Mouse (Mus musculus): ENCODE data around the gene Hist1h1e. TPM values are rescaled to one million over a fixed set of nuclear protein-coding genes. Genes with fewer than 3 reads are reported as not detected.
"Not testable (repeated sequence)": the region's sequence is repeated elsewhere in the genome, so short reads cannot be mapped to it uniquely, and the experiment has no call there.

Hist1h1e gene
- polyA plus RNA-seq, 1 experiment from 2014 or later, result 27.0 TPM

DNA sequence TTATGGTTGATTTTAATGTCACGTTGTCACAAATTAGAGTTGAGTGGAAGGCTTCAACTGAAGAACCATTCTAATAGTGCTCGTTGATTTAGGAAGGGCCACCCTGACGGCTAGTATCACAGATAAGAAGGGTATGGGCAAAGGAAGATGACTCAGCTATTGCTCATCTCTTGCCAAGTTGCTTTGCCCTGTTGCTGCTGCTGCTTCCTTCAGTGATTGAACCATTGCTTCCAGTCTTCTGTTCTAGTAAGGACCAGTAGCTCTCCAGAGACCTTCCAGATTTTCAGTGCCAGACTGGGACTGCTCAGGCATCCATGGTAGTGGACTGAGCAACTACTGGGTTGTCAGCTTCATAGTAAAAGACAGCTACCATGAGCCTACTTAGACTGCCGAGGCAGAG lies 13.1 kb downstream of the Hist1h1e start:
- Histone ChIP-seq H3K27ac (replicated peaks) (no peak overlapping the region), H3K9ac (replicated peaks) (no peak overlapping the region), H3K27me3 (no peaks in the 10 kb centered on the region), H3K4me3 (no peak overlapping the region), H3K4me1 (no peaks in the 10 kb centered on the region), H3K4me2 (replicated peaks) (no peak overlapping the region), H3K36me3 (no peaks in the 10 kb centered on the region), H3K9me3 (no peaks in the 10 kb centered on the region)
- no peak for ATAC-seq (ENCODE audit: low FRiP score, low read depth)
- 89% methylated on average over 4 of the region's 4 CpGs for WGBS

DNA sequence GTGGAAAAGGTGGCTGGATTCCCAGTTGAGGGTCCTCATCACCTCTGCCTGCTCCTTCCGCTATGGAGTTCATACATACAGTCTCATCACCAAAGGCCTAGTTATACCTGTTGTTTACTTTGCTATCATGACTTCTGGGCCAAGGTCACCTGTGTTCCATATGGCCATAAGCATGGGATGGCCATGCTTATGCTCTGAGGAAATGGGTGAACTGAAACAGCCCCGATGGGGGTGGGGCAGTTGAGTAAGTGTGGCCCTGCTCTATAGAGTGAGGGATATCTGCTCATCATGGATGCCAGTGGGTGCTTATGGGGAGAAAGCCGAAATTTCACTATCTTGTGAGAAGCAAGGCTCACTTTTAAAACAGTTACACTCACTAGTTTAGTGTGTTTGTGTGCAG lies 17.3 kb downstream of the Hist1h1e start:
- H3K27ac ChIP-seq (replicated peaks), result no peak overlapping the region
- H3K27me3 ChIP-seq, result no peaks in the 10 kb centered on the region
- ATAC-seq (ENCODE audit: low FRiP score, low read depth), result no peak
- no peak overlapping the region for H3K9ac ChIP-seq (replicated peaks)
- no peak overlapping the region for H3K4me3 ChIP-seq
- no peaks in the 10 kb centered on the region for H3K9me3 ChIP-seq
- H3K36me3 ChIP-seq, result no peaks in the 10 kb centered on the region
- no peaks in the 10 kb centered on the region for H3K4me1 ChIP-seq
- WGBS, result 91% methylated on average over 3 of the region's 3 CpGs
- H3K4me2 ChIP-seq (replicated peaks), result no peak overlapping the region

DNA sequence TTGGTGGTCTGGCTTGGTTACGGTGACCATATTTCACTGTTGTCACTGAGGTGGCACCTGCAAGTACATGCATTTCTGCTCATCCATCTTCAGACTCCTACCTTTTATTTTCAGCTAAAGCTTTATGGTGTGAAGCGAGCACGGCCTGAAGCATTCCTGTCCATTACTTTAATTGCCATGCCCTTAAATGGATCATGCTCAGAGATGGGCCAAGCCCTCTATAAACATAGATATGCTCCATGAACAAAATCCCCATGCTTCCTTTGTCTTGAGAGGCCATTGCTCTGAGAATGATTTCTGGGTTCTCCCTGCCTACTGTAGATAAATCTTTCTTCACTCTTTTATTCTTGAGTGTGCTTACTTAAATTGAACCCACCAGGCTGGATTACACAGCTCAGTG lies 17.9 kb downstream of the Hist1h1e start:
- H3K9me3 ChIP-seq, result no peaks in the 10 kb centered on the region
- no peaks in the 10 kb centered on the region for H3K36me3 ChIP-seq
- no peak for ATAC-seq (ENCODE audit: low FRiP score, low read depth)
- H3K4me3 ChIP-seq, result no peak overlapping the region
- H3K27ac ChIP-seq (replicated peaks), result no peak overlapping the region
- H3K4me1 ChIP-seq, result no peaks in the 10 kb centered on the region
- no peak overlapping the region for H3K9ac ChIP-seq (replicated peaks)
- H3K4me2 ChIP-seq (replicated peaks), result no peak overlapping the region
- H3K27me3 ChIP-seq, result no peaks in the 10 kb centered on the region
- 98% methylated on average over 3 of the region's 3 CpGs for WGBS

DNA sequence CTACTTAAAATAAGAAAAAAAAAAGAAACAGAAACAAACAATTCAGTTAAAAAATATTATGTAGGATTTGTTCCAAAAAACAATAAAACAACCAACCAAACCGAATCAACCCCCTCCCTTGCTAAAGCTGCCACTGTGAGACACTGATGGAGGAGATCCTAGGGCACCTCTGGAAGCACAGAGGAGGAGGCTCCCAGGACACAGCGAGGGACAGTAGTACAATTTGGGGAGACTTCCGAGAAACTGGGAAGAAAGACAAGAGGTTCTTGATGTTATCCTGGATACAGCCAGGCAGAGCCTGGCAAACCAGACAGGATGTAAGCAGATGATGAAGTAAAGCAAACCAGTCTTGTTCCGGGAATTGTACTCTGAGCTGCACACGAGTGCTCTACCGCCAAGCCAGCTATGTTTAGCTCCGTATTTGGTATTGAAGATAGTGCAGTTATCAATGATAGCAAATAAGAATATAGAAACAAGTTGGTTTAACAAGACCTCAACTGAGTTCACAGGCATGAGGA lies 19.1 kb downstream of the Hist1h1e start:
- no peak overlapping the region for H3K4me2 ChIP-seq (replicated peaks)
- no peaks in the 10 kb centered on the region for H3K9me3 ChIP-seq
- H3K4me3 ChIP-seq, result no peak overlapping the region
- no peak overlapping the region for H3K9ac ChIP-seq (replicated peaks)
- 83% methylated on average over 7 of the region's 7 CpGs for WGBS
- H3K36me3 ChIP-seq, result no peaks in the 10 kb centered on the region
- H3K27me3 ChIP-seq, result no peaks in the 10 kb centered on the region
- no peaks in the 10 kb centered on the region for H3K4me1 ChIP-seq
- H3K27ac ChIP-seq (replicated peaks), result no peak overlapping the region
- no peak for ATAC-seq (ENCODE audit: low FRiP score, low read depth)

DNA sequence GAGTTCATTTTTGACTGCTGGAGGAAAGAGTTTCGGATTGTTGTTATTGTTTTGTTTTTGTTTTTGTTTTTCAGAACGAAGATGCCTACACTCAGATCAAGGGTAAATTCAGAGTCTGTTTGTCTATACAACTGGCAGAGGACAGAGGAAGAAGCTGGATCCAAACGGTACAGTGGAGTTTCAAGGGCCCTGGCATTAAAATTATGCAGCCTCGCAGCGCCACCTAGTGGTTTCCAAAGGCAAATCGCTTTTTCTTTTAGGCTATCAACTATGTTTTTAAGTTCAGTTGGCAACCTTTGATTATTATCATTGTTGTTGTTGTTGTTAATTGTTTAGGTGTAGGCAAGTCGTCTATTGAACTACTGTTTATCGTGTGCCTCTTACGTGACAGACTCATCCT lies 24.4 kb downstream of the Hist1h1e start:
- Histone ChIP-seq H3K27me3 (no peaks in the 10 kb centered on the region), H3K9me3 (no peaks in the 10 kb centered on the region), H3K27ac (replicated peaks) (no peak overlapping the region), H3K36me3 (no peaks in the 10 kb centered on the region), H3K4me2 (replicated peaks) (no peak overlapping the region), H3K4me3 (no peak overlapping the region), H3K9ac (replicated peaks) (no peak overlapping the region; the same call in 1 of the 2 replicates), H3K4me1 (no peaks in the 10 kb centered on the region)
- no peak for ATAC-seq (ENCODE audit: low FRiP score, low read depth)
- WGBS, result 8% methylated on average over 9 of the region's 9 CpGs

DNA sequence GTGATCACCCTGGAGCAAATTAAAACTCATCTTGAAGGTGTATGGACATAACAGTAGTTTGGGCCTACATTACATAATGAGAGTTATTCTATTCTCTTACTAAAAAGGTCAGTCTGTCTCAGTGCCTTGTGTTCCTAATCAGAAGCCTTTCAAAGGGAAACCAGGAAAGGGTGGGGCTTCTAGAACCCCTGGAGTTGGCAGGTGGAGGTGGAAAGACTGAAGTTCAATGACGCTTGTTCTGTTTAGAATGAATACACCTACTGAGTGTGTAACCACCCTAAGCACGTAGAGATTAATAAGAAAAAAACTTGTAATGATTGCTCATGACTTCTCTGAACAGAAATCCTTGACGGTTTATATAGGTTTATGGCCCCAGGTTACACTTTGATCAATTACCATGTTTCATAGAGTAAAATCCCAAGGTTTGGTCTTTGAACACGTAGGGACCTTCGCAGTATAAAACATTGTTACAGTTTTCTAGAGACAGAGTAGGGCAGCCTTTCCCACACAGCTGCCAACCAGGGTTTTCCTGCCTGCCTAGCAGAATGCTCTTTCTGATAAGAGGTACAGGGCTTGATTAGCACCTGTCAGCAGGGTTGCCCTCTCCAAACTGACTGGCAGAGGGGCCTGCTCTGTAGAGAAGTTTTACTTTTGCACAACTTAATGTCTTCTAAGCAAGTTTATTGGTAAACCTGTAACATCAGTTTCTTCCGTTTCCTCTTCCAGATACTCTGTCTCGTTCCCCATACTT lies 26.6 kb downstream of the Hist1h1e start:
- no peaks in the 10 kb centered on the region for H3K27me3 ChIP-seq
- no peak overlapping the region for H3K27ac ChIP-seq (replicated peaks)
- H3K9me3 ChIP-seq, result no peaks in the 10 kb centered on the region
- H3K9ac ChIP-seq (replicated peaks), result no peak overlapping the region
- no peak overlapping the region for H3K4me3 ChIP-seq
- H3K4me2 ChIP-seq (replicated peaks), result no peak overlapping the region
- ATAC-seq (ENCODE audit: low FRiP score, low read depth), result no peak
- 87% methylated on average over 7 of the region's 7 CpGs for WGBS
- no peaks in the 10 kb centered on the region for H3K4me1 ChIP-seq
- H3K36me3 ChIP-seq, result no peaks in the 10 kb centered on the region

DNA sequence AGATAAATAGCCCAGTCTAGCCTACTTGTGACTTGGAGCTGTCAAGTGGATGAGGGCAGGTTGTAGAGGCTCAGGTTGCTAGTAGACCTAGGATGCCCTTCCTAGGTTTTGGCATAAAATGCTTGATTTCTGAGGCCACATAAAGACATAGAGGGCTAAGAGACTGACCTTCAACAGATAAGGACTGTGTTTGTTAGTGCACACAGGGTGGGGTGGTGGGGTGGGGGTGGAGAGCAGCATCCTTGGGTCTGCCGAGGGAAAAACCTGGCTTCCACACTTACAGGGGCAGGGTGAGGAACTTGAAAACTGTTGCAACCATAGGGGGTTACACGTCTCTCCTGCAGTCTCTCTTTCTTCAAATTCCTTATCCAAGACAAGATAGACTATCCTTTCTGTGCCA lies 27.2 kb downstream of the Hist1h1e start:
- H3K4me2 ChIP-seq (replicated peaks), result no peak overlapping the region
- H3K27me3 ChIP-seq, result no peaks in the 10 kb centered on the region
- 79% methylated on average over 2 of the region's 2 CpGs for WGBS
- no peak overlapping the region for H3K4me3 ChIP-seq
- no peaks in the 10 kb centered on the region for H3K9me3 ChIP-seq
- ATAC-seq (ENCODE audit: low FRiP score, low read depth), result no peak
- H3K9ac ChIP-seq (replicated peaks), result no peak overlapping the region
- no peaks in the 10 kb centered on the region for H3K36me3 ChIP-seq
- H3K4me1 ChIP-seq, result no peaks in the 10 kb centered on the region
- no peak overlapping the region for H3K27ac ChIP-seq (replicated peaks)

DNA sequence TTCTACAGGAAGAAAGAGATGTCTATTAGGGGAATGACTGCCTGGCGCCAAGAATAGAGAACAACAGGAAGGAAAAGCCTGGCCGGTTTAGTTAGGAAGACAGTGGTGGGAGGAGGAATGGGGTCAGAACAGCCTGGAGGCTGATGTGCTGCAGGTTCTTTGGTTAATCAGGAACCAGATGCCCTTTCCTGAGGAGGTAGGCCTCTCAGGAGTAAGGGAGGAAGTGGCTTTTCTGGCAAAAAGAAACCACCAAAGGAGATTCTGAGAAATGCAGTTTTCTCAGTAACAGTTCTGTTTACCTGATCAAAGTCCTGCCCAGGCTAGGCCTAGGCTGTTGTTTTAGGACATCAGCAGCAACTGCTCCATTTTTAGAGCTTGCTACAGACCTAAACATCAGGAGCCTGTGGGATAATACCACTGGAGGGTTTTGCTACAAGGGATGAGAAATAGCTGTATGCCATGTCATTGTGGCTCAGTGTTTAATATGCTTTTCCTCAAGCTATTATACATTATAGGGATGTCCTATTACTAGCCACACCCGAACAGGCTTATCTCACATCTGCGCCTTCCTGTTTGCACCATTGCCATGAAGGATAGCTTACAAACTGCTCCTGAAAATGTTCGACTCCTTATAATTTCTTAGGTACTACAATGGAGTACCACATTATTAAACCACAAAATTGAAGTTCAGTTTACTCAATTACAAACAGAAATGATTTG lies 29.1 kb downstream of the Hist1h1e start:
- Histone ChIP-seq H3K36me3 (no peaks in the 10 kb centered on the region), H3K9ac (replicated peaks) (no peak overlapping the region), H3K4me1 (no peaks in the 10 kb centered on the region), H3K4me2 (replicated peaks) (no peak overlapping the region), H3K27ac (replicated peaks) (no peak overlapping the region), H3K27me3 (no peaks in the 10 kb centered on the region), H3K4me3 (no peak overlapping the region), H3K9me3 (no peaks in the 10 kb centered on the region)
- ATAC-seq (ENCODE audit: low FRiP score, low read depth), result no peak
- 87% methylated on average over 5 of the region's 5 CpGs for WGBS

DNA sequence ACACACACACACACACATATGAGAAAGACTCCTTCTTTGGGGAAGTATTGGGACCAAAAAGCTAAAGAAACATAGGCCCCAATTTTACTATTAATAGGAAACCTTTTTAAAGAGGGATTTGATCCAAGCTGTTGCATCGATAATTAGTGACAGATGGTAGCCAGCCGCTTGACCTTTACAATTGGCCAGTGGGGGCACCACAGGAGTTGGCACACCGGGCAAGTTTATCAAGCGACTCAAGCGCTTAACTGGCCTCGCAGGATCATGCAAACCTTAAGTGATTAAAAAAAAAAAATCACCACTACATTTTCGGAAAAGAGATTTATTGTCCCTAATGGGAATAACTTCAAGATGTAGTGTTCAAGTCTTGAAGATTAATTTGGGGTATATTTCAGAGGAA lies 29.7 kb downstream of the Hist1h1e start:
- Histone ChIP-seq H3K27me3 (no peaks in the 10 kb centered on the region), H3K9ac (replicated peaks) (no peak overlapping the region), H3K4me1 (no peaks in the 10 kb centered on the region), H3K36me3 (no peaks in the 10 kb centered on the region), H3K9me3 (no peaks in the 10 kb centered on the region), H3K4me3 (no peak overlapping the region), H3K4me2 (replicated peaks) (no peak overlapping the region), H3K27ac (replicated peaks) (no peak overlapping the region)
- ATAC-seq (ENCODE audit: low FRiP score, low read depth), result no peak
- WGBS, result 86% methylated on average over 7 of the region's 7 CpGs

DNA sequence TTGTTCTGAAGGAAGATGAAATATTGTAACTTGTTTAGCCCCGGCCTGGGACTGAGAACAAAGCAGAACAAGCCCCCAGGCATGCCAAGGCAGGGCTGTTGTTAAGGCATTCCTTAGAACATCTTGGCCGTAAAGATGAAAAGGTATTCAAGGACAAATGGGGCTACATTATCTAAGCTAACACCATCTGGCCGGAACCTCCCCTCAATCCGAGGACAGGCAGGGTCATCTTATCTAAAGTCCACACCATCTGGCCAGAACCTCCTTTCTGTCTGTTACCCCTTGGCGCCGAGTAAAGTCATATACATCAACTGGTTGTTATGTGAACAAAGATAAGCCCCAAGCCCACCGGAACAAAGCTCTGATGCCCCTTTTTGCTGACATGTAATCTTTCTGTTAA lies 30.5 kb downstream of the Hist1h1e start:
- not testable (repeated sequence) for H3K27ac ChIP-seq (replicated peaks); H3K36me3 ChIP-seq; H3K4me2 ChIP-seq (replicated peaks); H3K4me1 ChIP-seq; H3K9ac ChIP-seq (replicated peaks); H3K4me3 ChIP-seq; H3K27me3 ChIP-seq; H3K9me3 ChIP-seq; ATAC-seq (ENCODE audit: low FRiP score, low read depth)
- 88% methylated on average over 7 of the region's 7 CpGs for WGBS

DNA sequence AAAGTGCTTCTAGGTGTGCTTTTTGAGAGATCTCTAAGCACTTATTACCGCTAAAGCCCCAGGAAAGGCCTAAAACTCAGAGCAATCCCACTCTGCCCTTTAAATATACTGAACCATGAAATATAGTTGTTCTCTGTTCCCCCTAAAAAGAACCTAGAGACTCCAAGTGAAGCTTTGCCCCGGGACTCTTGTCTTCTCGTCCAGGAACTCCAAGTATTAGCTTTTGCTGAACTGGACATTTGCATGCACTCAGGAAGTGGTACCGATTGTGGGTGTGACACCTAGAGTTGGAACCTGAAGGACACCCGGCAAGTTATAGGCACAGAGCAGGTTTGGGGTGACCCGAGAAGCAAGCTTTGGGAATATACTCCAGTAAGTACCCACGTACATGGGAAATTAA lies 31.2 kb downstream of the Hist1h1e start:
- H3K27ac ChIP-seq (replicated peaks), result no peak overlapping the region
- WGBS, result 94% methylated on average over 7 of the region's 7 CpGs
- H3K9ac ChIP-seq (replicated peaks), result no peak overlapping the region
- no peaks in the 10 kb centered on the region for H3K27me3 ChIP-seq
- no peaks in the 10 kb centered on the region for H3K9me3 ChIP-seq
- H3K4me3 ChIP-seq, result no peak overlapping the region
- no peak overlapping the region for H3K4me2 ChIP-seq (replicated peaks)
- ATAC-seq (ENCODE audit: low FRiP score, low read depth), result no peak
- no peaks in the 10 kb centered on the region for H3K36me3 ChIP-seq
- peaks cover 7% of the 10 kb centered on the region; the same call in 1 of the 2 replicates for H3K4me1 ChIP-seq

DNA sequence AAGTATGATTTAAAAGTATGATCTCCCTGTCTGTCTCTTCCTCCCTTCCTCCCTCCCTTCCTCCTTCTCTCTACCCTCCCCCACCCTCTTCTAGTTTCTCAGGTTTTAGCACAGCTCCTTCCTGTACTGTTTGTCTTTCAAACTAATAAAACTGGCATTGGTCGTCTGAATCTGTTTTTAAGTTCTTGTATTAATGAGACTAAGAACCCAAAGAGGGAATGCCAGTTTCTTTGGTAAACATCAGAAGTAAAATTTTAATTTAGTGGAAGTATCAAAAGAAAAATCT lies 35.5 kb downstream of the Hist1h1e start:
- peaks cover 32% of the 10 kb centered on the region for H3K4me1 ChIP-seq
- 9% methylated on average over 1 of the region's 1 CpGs for WGBS
- ATAC-seq (ENCODE audit: low FRiP score, low read depth), result no peak
- H3K36me3 ChIP-seq, result no peaks in the 10 kb centered on the region
- peak overlapping the region; percentile 48 for H3K4me3 ChIP-seq
- H3K27me3 ChIP-seq, result no peaks in the 10 kb centered on the region
- peak overlapping the region; percentile 93 for H3K27ac ChIP-seq (replicated peaks)
- H3K9me3 ChIP-seq, result no peaks in the 10 kb centered on the region
- H3K9ac ChIP-seq (replicated peaks), result peak overlapping the region; percentile 44
- peak overlapping the region; percentile 60 for H3K4me2 ChIP-seq (replicated peaks)
